Mouse (Mus musculus) urinary bladder, postnatal 36 days (tissue): ENCODE data around the gene Aifm2.

ENCODE experiments used
- DNase-seq, 2 experiments: peaks; one replicate each; pipeline ENCODE4 v3.0.0; 2022; ENCODE audit warnings: low spot score in 2 of 2, mixed read lengths in 1 of 2

Gene Aifm2

GRCm38 (mm10) chr10:61714771-61715461 is at the start of gene Aifm2:
Gene Aifm2, plus strand, starts transcription at chr10:61715263.
- peak; percentile 48 to 81 for DNase-seq

GRCm38 (mm10) chr10:61665651-61666050 is 49.4 kb upstream of the Aifm2 start:
- DNase-seq = no peak

- DNase-seq = no peak
These were observed 45.8 kb upstream of the Aifm2 start for GRCm38 (mm10) chr10:61669289-61669688.

- no peak for DNase-seq
These were observed 45.2 kb upstream of the Aifm2 start for GRCm38 (mm10) chr10:61669896-61670295.

- no peak for DNase-seq
These were observed 44.3 kb upstream of the Aifm2 start for GRCm38 (mm10) chr10:61670758-61671157.

- no peak for DNase-seq
These were observed 39.1 kb upstream of the Aifm2 start for GRCm38 (mm10) chr10:61675935-61676334.

GRCm38 (mm10) chr10:61679545-61679944 is 35.5 kb upstream of the Aifm2 start:
- no peak for DNase-seq

- DNase-seq = peak; percentile 97 to 98
These were observed 34.8 kb upstream of the Aifm2 start, which contains the start of gene Sar1a for GRCm38 (mm10) chr10:61680015-61680913. Gene Sar1a, plus strand, starts transcription at chr10:61680299.

- DNase-seq = no peak
These were observed 25.7 kb upstream of the Aifm2 start for GRCm38 (mm10) chr10:61689405-61689804.

- DNase-seq = no peak
These were observed 21.5 kb upstream of the Aifm2 start for GRCm38 (mm10) chr10:61693563-61693962.

GRCm38 (mm10) chr10:61694870-61695670 is 20.0 kb upstream of the Aifm2 start, which contains the start of gene Tysnd1:
Gene Tysnd1, plus strand, starts transcription at chr10:61695514.
- peak; percentile 86 to 96 for DNase-seq

- DNase-seq = no peak
These were observed 19.1 kb upstream of the Aifm2 start for GRCm38 (mm10) chr10:61695703-61696559.

- DNase-seq = no peak
These were observed 18.6 kb upstream of the Aifm2 start for GRCm38 (mm10) chr10:61696560-61696823.

- peak in 1 of 2 experiments; percentile 47 for DNase-seq
These were observed 18.0 kb upstream of the Aifm2 start for GRCm38 (mm10) chr10:61697028-61697427.

GRCm38 (mm10) chr10:61704663-61705062 is 10.4 kb upstream of the Aifm2 start:
- peak in 1 of 2 experiments; percentile 36 for DNase-seq

- DNase-seq = no peak
These were observed 8.4 kb upstream of the Aifm2 start for GRCm38 (mm10) chr10:61706412-61707375.

- no peak for DNase-seq
These were observed 1.5 kb upstream of the Aifm2 start for GRCm38 (mm10) chr10:61713601-61714000.

GRCm38 (mm10) chr10:61714146-61714545 is 917 bp upstream of the Aifm2 start:
- no peak for DNase-seq

- DNase-seq = no peak
These were observed 387 bp downstream of the Aifm2 start for GRCm38 (mm10) chr10:61715462-61715837.
